Mouse (Mus musculus) embryo, embryonic 10 days (tissue): ENCODE data around the gene Wdr75.

Source experiments
- DNase-seq: peaks from one replicate; pipeline ENCODE4 v3.0.0-alpha.2; 2015; ENCODE audit warnings: low spot score

Wdr75 gene

GRCm38 (mm10) chr1:45794969-45795908 lies at the start of gene Wdr75:
Wdr75 (plus strand) TSS chr1:45795166.
- peak; percentile 93 for DNase-seq

DNA sequence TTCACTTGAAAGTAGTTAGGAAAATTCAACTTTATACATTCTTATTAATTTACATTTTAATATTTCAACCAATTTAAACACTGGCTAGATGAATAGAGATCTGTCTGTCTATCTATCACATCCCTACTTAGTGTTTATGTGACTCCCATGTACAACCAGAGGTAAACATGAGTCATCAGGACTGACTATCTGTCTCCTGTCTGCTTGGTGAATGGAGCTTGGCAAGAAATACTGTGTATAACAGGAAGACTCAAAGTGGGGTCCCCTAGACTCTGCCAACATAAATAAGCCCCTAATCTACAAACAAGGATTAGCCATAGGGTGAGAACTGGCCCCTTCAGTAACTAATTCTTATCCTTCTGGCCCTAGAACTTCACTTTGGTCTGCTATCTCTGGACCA lies 39.1 kb upstream of the Wdr75 start:
- DNase-seq, result no peak

GRCm38 (mm10) chr1:45756707-45757106 lies 38.3 kb upstream of the Wdr75 start:
- DNase-seq, result no peak

GRCm38 (mm10) chr1:45758011-45758410 lies 37.0 kb upstream of the Wdr75 start:
- no peak for DNase-seq

DNA sequence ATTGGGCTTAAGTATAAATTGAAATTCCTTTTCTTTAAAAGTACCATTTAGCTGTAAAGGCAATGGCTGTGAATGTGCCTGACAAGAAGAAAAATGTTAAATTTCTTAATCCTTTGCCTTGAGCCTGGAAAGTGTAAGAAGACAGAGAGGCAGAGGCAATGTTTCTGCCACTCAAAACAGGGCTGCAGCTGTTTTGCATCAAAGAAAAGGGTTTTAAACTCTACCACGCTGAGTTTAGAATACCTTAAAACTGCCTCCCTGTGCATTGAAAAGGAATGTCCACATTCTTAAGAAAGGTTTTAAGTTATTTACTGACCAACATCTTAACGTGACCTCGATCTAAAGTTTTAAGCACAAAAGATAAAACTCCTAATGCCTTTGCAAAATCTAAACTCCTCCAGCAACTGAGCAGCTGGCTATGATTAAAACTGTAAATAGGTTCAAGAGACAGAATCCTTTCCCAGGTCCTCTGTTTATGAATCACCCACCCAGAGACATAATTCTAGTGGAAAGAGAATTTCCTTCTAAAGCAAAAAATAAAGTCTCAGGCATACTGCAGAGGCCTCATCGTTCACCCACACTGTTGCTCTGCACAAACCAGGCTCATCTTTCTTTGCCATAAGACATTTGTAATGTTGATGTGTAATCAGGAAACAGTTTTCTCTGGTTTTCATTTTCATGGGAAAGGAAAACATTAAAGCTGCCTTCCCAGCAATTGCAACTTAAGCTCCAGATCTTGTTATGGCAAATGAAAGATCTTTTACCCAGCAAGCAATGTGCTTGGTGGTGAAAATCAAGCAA lies 34.1 kb upstream of the Wdr75 start:
- peak; percentile 45 for DNase-seq

DNA sequence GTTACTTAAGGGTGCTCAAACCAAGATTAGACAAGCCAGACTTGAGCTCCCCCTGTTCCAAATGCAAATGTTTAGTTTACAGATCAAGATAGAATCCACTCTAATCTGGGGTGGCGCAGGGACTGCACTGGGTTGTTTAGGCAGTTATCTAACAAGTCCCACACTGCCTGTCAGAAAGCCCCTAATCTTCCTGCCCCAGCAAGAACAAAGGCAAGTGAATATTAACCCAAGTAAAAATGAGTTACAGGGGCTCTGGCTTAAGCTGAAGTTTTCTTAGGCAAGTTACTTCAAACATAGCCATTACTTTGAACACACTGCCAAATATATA lies 33.5 kb upstream of the Wdr75 start:
- peak; percentile 40 for DNase-seq

GRCm38 (mm10) chr1:45765678-45766077 lies 29.3 kb upstream of the Wdr75 start:
- DNase-seq, result peak; percentile 62

GRCm38 (mm10) chr1:45766123-45766522 lies 28.8 kb upstream of the Wdr75 start:
- peak; percentile 86 for DNase-seq

- DNase-seq, result peak; percentile 44
These were observed 27.4 kb upstream of the Wdr75 start for GRCm38 (mm10) chr1:45767533-45767932.

DNA sequence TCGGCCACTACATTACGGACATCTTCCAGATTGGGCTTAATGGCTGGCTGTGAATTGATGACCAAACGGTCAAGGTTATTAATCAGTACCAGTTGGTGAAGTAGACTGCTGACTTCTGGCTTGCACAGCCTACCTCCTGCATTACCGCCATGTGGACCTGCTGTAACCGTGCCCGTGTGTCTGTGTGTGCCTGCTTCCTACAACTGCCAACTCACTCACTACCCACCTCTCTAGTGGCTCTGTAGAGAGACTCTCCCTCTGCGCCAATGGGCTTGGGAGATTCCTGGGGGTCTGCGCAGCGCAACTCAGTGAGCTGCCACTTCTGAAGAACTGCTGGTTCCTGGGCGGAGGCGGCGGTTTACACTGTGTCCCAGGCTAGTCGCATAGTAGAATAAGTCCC lies 25.6 kb upstream of the Wdr75 start:
- DNase-seq, result no peak

GRCm38 (mm10) chr1:45770051-45770450 lies 24.9 kb upstream of the Wdr75 start:
- DNase-seq, result no peak

DNA sequence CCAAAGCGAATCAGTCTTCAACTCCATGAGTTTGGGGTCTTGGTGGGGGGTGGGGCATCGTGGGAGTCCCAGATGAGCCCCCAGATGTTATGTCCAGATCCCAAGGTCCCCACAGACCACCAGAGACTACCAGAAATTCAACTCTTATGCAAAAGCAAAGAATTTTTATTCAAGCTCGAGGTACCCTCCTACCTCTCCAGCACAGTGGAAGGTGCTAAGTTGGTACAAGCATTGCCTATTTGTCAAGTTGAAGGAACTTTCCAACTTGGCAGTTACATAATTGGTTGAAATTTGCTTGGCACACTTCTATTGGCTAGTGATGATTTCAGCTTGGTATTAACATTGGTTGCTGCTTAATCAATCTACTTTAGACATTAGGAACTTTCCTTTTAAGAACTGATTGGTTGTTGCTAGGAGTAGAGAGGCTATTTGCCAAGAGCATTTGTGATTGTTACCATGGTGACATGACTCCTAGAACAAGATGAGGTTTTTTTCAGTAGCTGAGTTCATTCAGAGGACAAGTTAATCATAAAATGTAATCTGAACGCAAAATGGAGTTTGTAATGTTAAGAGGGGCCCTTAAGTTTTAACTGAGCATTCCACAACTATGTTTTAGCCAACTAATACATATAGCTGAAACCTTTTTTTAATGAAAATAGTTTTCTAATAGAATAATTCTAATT lies 14.2 kb upstream of the Wdr75 start:
- no peak for DNase-seq

DNA sequence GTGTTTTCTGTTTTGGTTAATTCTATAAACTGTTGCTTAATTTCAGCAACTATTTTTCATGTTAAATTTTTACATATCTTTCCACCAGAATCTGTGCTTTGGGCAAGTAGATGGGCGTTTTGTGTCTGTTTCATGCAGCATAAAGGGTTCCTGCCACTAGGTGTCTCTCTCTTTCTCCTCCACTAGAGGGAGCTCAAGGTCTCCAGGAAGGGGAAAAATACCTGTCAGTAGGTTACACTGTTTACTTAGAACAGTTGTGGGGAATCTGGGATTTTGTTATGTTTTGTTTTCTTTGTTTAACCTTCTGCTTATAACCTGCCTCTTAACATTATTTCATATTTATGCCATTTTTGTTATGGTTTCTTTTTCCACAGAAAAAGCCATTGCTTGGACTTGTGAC lies 21.9 kb downstream of the Wdr75 start:
- DNase-seq, result peak; percentile 69

DNA sequence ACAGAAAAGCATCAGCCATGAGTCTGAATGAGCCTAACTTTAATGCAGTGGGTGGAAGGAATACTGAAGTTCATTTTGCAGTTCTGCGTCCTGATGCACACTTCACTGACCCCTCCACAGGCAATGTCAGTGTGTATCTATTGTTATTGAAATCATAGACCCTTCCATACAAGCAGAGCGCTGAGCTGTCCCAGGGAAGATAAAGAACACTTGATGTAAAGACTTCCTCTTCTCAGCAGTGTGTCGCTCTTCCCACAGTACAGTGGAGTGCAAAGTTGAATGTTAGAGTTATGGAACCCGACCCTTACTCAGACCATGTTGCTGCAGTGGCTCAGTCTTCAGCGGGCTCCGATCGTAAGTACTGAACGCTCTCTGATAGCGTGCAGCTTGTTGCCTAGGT lies 23.6 kb downstream of the Wdr75 start:
- no peak for DNase-seq

- DNase-seq, result no peak
These were observed 29.5 kb downstream of the Wdr75 start for GRCm38 (mm10) chr1:45824441-45824840.

DNA sequence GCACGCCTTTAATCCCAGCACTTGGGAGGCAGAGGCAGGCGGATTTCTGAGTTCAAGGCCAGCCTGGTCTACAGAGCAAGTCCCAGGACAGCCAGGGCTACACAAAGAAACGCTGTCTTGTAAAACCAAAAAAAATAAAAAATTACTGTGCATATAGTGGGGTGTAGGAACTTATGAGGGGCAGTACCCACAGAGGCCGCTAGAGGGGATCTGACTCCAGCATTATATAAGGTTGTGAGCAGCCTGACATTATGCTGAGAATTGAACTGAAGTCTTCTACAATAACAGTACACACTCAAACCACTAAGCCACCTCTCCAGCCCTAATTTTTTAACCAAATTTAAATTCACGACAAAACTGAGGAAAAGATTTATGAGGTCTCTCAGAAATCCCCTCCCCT lies 30.2 kb downstream of the Wdr75 start:
- peak; percentile 43 for DNase-seq

DNA sequence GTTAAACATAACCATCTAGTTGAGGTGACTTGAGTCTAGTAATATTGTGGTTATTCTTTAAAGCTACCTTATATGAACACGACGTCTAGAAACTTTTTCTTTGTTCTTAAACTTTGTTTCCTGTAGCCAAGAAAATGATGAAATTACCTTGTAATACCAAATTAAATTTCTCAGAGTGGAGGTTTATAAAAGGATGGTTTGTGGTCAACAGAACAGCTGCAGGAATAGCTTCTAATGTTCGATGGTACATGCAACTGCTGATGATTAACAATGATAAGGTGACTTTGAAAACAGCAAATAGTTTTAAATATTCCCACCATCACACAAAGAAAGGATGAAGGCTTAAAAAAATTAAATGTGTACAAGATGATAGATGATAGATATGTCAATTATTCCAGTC lies 30.7 kb downstream of the Wdr75 start:
- DNase-seq, result no peak

DNA sequence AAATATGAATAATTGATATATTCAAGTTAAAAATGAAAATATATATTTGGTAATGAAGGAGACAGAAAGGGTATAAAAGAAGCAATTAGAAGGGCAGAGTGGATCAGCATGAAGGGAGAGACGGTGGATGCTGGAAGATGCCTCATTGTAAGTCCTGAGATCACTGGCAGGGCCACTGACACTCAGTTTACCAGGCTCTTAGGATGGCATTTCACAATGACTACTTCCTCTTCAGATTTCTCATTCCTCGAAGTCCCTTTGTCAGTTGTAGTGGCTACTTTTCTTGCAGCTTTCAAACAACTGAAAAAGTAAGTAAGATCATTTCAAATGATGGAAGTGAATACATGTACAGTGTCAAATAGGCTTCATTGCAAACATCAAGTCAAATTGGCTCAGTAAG lies 31.2 kb downstream of the Wdr75 start:
- no peak for DNase-seq

DNA sequence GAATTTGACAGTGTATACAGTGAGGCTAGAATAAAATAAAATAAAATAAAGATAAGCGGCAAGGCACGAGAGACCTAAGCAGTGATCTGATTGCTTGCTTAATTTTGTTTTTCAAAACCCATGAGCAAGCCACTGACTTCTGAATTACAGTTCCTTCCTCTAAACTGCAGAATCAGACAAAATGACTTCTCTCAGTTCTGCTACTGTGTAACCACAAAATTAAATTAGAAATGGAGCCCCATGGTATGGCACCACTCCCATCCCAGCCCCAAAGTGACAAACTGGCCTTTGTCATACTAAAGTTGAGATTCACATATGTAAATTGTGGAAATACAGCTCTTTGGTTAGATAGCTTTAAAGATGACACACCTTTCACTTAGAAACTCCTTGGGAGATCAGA lies 31.8 kb downstream of the Wdr75 start:
- no peak for DNase-seq

GRCm38 (mm10) chr1:45830453-45831206 lies 35.7 kb downstream of the Wdr75 start:
- no peak for DNase-seq

DNA sequence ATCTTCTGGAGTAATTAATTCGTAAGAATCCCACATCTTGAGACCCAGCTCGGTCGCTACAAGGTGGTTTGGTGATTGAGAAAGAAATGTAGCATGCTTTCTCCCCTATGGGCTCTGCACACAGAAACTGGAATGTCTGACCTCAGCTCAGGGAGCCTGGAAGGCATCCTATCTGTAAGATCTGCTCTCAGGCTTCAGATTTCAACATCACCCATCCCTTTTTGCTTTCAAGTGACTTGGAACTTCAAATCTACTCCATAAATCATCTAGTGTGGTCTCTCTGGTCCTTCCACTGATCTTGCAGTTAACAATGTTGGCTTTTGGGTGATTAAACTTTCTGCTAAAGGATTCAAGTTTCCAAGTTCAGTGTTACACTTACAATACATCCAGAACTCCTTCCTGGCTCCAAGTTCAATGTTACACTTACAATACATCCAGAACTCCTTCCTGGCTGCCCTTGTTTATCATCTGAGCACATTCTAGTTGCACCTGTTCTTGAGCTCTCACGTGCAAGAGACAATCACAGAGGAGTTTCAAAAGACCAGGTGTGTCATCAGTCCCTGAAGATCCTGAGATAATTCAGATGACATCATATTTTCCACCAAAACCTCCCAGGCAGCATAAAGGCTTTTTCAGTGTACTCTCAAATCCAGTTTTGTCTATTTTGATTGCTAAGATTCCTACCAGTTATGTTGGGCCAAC lies 40.5 kb downstream of the Wdr75 start:
- DNase-seq, result no peak
